Mouse (Mus musculus) liver, embryonic 15.5 days (tissue): ENCODE measurements at regions not wholly inside any gene's neighbourhood (a gene's known extent, or its start where the extent isn't known, plus 50 kb on each side); places are given as distances from the start of the nearest gene placed in this dataset.

Source experiments
- ATAC-seq: fragments of 200-750 bp; cut with Nextera tagmentation; 2 replicates; pipeline ENCODE4 v1.8.0; 2017; ENCODE audit warnings: moderate number of reproducible peaks, mild to moderate bottlenecking, moderate library complexity; ENCODE audit not compliant: insufficient read depth
- H3K27ac ChIP-seq: fragments of 300-500 bp; sonication (generic); replicated peaks from 2 replicates; pipeline ENCODE4 v1.5.1; 2015; ENCODE audit warnings: mild to moderate bottlenecking, inconsistent platforms
- H3K27me3 ChIP-seq: fragments of 300-500 bp; sonication (generic); 2 replicates; pipeline ENCODE4 v1.6.1; 2015; ENCODE audit warnings: mild to moderate bottlenecking, inconsistent platforms
- H3K36me3 ChIP-seq: fragments of 300-500 bp; sonication (generic); replicated peaks from 2 replicates; pipeline ENCODE4 v1.6.1; 2015; ENCODE audit warnings: moderate library complexity, mild to moderate bottlenecking, inconsistent platforms
- H3K4me1 ChIP-seq: fragments of 300-500 bp; sonication (generic); replicated peaks from 2 replicates; pipeline ENCODE4 v1.6.1; 2015; ENCODE audit warnings: inconsistent platforms
- H3K4me2 ChIP-seq: fragments of 300-500 bp; sonication (generic); 2 replicates; pipeline ENCODE4 v1.6.1; 2015; ENCODE audit warnings: moderate library complexity, mild to moderate bottlenecking, inconsistent platforms
- H3K4me3 ChIP-seq: fragments of 300-500 bp; sonication (generic); replicated peaks from 2 replicates; pipeline ENCODE4 v1.5.1; 2015; ENCODE audit warnings: mild to moderate bottlenecking, inconsistent platforms
- H3K9ac ChIP-seq: fragments of 300-500 bp; sonication (generic); 2 replicates; pipeline ENCODE4 v1.6.1; 2015; ENCODE audit warnings: moderate library complexity, mild to moderate bottlenecking, inconsistent platforms
- H3K9me3 ChIP-seq: fragments of 300-500 bp; sonication (generic); replicated peaks from 2 replicates; pipeline ENCODE4 v1.6.1; 2016; ENCODE audit warnings: inconsistent platforms
- WGBS: fragments of 180-500 bp; shearing (Covaris S2); methylation state at CpG from one replicate; pipeline ENCODE4 v1.1.7; 2015; ENCODE audit warnings: mixed read lengths; ENCODE audit not compliant: insufficient replicate concordance; 5-methylcytosine and 5-hydroxymethylcytosine counted together

DNA sequence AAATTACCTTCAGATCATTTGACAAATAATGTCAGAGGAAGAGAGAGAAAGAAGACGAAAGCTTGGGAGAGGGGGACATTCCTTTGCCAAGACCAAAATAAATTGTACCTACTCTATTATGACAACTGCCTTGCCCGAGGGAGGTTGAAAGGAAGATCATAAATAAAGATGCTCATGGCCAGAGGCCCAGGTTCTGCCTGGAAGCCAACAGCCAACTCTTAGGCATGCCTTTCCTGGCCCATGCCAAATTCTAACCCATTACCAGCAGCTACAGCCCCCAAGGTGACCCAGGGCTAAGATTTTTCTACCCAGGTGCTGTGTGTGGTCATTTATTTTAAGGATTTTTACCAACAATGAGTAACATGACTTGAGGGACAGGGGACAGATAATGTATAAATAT is 54.9 kb downstream of the Cbln1 start:
- Histone ChIP-seq H3K4me1 (no peaks in the 10 kb centered on the region), H3K27me3 (no peaks in the 10 kb centered on the region), H3K9ac (no peak overlapping the region), H3K27ac (no peak overlapping the region), H3K36me3 (no peaks in the 10 kb centered on the region), H3K9me3 (no peaks in the 10 kb centered on the region), H3K4me3 (no peak overlapping the region), H3K4me2 (no peak overlapping the region)
- ATAC-seq, result no peak
- 56% methylated on average over 2 of the region's 2 CpGs for WGBS

DNA sequence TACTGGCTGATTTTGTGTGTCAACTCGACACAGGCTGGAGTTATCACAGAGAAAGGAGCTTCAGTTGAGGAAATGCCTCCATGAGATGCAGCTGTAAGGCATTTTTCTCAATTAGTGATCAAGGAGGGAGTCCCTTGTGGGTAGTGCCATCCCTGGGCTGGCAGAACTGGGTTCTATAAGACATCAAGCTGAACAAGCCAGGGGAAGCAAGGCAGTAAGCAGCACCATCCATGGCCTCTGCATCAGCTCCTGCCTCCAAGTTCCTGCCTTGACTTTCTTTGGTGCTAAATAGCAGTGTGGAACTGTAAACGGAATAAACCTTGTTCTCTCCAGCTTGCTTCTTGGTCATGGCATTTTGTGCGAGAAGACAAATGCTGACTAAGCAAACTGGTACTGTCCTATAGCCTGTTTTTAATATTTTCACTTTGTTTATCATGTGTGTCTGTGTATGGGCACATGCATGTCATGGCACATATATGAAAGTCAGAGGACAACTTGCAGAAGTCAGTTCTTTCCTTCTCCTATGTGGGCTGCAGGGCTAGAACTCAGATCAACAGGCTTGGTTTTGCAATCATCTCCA is 57.3 kb downstream of the Cbln1 start:
- WGBS, result 55% methylated on average over 3 of the region's 3 CpGs
- no peaks in the 10 kb centered on the region for H3K27me3 ChIP-seq
- ATAC-seq, result no peak
- no peak overlapping the region for H3K4me3 ChIP-seq
- no peak overlapping the region for H3K9ac ChIP-seq
- H3K27ac ChIP-seq, result no peak overlapping the region
- no peak overlapping the region for H3K4me2 ChIP-seq
- no peaks in the 10 kb centered on the region for H3K9me3 ChIP-seq
- no peaks in the 10 kb centered on the region for H3K36me3 ChIP-seq
- H3K4me1 ChIP-seq, result no peaks in the 10 kb centered on the region

DNA sequence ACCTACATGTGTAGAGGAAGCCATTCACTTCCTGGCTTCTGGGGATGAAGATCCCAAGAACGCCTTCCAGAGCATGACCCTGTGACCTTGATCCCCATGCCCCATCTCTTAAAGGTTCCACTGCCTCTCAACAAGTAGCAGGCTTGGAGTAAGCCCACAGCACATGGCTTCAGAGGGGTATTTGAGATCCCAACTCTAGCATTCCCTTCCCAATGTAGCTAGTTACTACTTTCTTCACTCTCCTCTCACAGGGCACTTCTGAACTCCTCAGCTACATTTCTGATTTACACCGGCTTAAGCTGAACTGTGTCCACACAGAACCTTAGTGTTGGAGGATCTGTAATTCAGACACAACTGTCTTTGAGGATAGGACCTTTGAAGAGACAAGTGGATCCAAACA is 83.4 kb downstream of the Cbln1 start:
- Histone ChIP-seq H3K27me3 (no peaks in the 10 kb centered on the region), H3K36me3 (no peaks in the 10 kb centered on the region), H3K9ac (no peak overlapping the region), H3K9me3 (no peaks in the 10 kb centered on the region), H3K27ac (no peak overlapping the region), H3K4me1 (no peaks in the 10 kb centered on the region), H3K4me2 (no peak overlapping the region), H3K4me3 (no peak overlapping the region)
- ATAC-seq, result no peak
- 44% methylated on average over 2 of the region's 2 CpGs for WGBS

DNA sequence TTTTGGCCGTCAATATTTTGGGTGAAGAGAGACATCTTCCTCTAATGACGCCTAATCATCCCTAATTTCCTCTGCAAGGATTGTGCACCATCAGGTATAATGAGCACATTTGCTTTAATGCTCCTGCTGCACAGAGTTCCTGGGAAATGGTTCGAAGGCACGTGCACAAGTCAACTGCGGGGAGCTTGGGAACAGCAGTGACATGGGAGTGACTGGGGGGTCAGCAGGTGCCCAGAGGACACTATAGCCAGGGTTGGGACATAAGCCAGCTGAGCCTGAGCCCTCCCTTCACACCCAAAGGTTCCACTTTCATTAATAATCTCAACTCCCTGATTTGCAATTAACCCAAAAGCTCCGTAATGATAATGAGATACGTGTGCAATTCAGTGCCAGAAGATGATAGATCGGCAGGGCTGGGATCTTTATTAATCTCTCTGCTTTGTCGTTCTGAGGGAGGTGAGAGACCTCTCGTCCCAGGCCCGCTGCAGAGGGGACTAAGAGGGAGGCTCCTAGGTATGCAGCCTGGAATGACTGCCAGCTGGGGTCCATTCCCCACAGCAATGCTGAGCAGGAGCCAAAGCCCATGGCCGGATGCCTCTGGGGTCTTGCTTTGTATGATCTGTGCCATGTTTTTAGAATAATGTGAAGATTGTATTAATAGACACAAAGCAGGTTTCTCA is 88.7 kb downstream of the Cbln1 start:
- Histone ChIP-seq H3K4me3 (no peak overlapping the region), H3K9ac (no peak overlapping the region), H3K9me3 (no peaks in the 10 kb centered on the region), H3K4me2 (no peak overlapping the region), H3K36me3 (no peaks in the 10 kb centered on the region), H3K4me1 (no peaks in the 10 kb centered on the region), H3K27ac (no peak overlapping the region), H3K27me3 (no peaks in the 10 kb centered on the region)
- WGBS, result 70% methylated on average over 12 of the region's 12 CpGs
- ATAC-seq, result no peak

DNA sequence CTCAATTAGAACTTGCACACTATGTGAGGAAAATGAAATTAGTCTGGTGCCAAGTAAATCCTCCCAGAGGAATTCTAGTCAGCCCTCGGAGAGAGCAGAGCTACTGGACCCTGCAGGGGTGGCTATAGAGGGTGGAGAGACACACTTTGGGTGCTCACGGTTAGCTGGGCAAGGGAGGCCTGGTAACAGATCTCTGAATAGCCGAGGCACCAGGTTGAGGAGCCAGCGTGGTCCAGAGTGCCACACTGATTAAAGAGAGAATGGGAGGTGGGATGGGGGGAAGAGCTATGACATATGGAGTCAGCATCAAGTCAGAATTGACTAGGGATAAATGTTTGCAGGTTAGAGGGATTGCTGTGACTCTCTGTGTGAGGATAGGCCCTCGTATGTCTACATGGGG is 90.1 kb downstream of the Cbln1 start:
- no peaks in the 10 kb centered on the region for H3K9me3 ChIP-seq
- 55% methylated on average over 5 of the region's 5 CpGs for WGBS
- H3K4me1 ChIP-seq, result no peaks in the 10 kb centered on the region
- no peak overlapping the region for H3K4me3 ChIP-seq
- no peak overlapping the region for H3K27ac ChIP-seq
- no peak for ATAC-seq
- H3K9ac ChIP-seq, result no peak overlapping the region
- no peaks in the 10 kb centered on the region for H3K27me3 ChIP-seq
- H3K36me3 ChIP-seq, result no peaks in the 10 kb centered on the region
- H3K4me2 ChIP-seq, result no peak overlapping the region

DNA sequence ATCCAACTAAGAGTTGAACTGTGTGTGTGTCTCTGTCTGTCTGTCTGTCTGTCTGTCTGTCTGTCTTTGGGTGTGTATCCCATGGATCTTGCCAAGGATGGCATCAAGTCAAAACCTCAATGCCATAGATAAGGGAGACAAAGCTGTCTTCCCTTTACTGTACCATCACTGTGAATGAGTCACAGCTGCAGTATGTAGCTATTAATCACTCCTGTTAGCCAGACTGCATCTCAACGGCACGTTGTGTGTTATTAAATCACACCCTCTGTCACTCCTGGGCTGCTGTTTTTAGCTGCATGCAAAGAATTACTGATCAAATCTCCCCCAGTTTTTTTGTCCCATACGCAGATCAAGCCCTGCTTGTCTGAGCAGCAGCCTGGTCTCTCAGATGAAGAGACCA is 91.6 kb downstream of the Cbln1 start:
- ATAC-seq, result no peak
- no peak overlapping the region for H3K9ac ChIP-seq

DNA sequence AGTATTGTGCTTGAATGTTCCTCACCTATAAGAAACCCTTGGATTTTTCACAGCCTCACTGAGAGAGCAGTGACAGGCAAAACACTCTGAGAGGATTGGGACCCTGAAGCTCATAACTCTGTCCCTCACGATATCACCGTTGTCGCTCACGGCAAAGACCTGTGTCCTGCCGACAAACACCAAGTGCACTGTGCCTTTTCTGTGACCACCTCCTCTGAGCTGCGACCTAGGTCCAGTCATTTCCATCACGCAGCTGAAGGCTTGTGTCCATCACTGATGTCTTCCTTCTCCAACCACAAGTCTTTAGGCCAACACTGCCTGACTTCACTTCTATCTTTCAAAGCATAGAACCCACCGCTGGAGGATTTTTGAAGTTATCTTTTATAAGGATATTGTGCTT is 93.1 kb downstream of the Cbln1 start:
- no peak overlapping the region for H3K4me2 ChIP-seq
- no peak overlapping the region for H3K4me3 ChIP-seq
- H3K36me3 ChIP-seq, result no peaks in the 10 kb centered on the region
- no peak for ATAC-seq
- H3K4me1 ChIP-seq, result no peaks in the 10 kb centered on the region
- H3K9ac ChIP-seq, result no peak overlapping the region
- no peaks in the 10 kb centered on the region for H3K27me3 ChIP-seq
- H3K9me3 ChIP-seq, result no peaks in the 10 kb centered on the region
- no peak overlapping the region for H3K27ac ChIP-seq
- 70% methylated on average over 8 of the region's 8 CpGs for WGBS

More for the DNA sequence above, 91.6 kb downstream of the Cbln1 start:
- 40% methylated on average over 3 of the region's 3 CpGs for WGBS
- no peaks in the 10 kb centered on the region for H3K4me1 ChIP-seq
- H3K27ac ChIP-seq, result no peak overlapping the region
- no peaks in the 10 kb centered on the region for H3K36me3 ChIP-seq
- H3K27me3 ChIP-seq, result no peaks in the 10 kb centered on the region
- no peak overlapping the region for H3K4me2 ChIP-seq
- no peaks in the 10 kb centered on the region for H3K9me3 ChIP-seq
- no peak overlapping the region for H3K4me3 ChIP-seq

DNA sequence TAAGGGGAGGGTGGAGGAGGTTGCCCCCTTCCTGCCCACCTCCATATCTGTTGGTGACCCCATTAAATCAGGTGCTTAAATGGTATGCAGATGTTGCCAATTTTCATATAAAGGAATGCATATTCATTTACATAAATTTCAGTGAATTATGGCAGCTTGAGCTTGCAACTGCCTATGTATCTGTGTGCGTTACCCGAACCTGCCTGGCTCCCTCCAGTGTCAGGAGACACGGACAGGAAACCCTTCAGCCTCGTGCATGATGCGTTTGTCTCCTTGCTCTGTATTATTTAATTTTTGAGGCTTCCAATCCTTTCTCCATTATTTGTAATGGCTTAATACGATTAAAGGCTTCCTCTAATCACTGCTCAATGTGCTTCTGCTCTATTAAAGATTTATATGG is 98.4 kb downstream of the Cbln1 start:
- H3K4me3 ChIP-seq, result no peak overlapping the region
- no peaks in the 10 kb centered on the region for H3K27me3 ChIP-seq
- no peaks in the 10 kb centered on the region for H3K36me3 ChIP-seq
- H3K9me3 ChIP-seq, result no peaks in the 10 kb centered on the region
- H3K27ac ChIP-seq, result no peak overlapping the region
- H3K9ac ChIP-seq, result no peak overlapping the region
- H3K4me2 ChIP-seq, result no peak overlapping the region
- WGBS, result 49% methylated on average over 6 of the region's 6 CpGs
- H3K4me1 ChIP-seq, result no peaks in the 10 kb centered on the region
- ATAC-seq, result no peak

DNA sequence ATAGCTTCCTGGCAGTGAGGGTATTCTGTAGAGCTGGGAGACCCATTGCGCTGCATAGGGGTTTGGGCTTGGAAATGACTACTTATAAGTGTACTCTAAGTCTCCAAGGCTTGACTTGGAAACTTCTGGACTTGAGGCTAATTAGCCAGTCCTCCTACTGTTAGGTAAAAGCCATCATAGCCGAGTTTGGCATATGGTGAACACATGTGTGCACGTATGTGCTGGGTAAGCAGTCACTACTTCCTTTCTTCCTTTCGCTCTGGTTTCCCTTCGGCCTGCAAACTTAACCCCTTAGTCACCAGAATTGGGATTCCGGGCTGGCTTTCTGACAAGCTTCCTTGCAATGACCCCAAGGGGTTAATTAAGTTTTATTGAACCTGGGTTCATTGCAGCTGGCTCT is 98.9 kb downstream of the Cbln1 start:
- Histone ChIP-seq H3K36me3 (no peaks in the 10 kb centered on the region), H3K9me3 (no peaks in the 10 kb centered on the region), H3K9ac (no peak overlapping the region), H3K4me2 (no peak overlapping the region), H3K27ac (no peak overlapping the region), H3K4me1 (no peaks in the 10 kb centered on the region), H3K4me3 (no peak overlapping the region), H3K27me3 (no peaks in the 10 kb centered on the region)
- WGBS, result 24% methylated on average over 6 of the region's 6 CpGs
- ATAC-seq, result no peak

DNA sequence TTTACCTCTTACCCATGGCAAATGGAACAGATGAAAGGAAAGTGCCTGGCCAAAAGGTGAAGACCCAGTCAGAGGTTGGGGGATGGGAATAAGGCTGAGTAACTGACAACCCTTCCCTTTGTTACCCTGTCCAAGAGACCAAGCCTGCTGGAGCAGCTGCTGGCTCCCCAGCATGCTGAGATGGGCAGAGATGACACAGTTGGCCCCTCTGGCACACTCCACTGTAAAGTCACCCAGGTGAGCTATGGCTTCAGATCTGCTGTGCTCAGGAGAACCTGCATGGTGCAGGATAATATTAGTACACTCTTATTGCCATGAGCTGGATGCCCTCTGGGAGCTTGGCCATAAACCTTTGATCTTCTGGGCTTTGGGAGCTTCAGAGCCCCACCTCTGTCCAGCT is 100.3 kb downstream of the Cbln1 start:
- no peaks in the 10 kb centered on the region for H3K4me1 ChIP-seq
- H3K27me3 ChIP-seq, result no peaks in the 10 kb centered on the region
- H3K27ac ChIP-seq, result no peak overlapping the region
- no peak overlapping the region for H3K4me3 ChIP-seq
- no peaks in the 10 kb centered on the region for H3K9me3 ChIP-seq
- no peaks in the 10 kb centered on the region for H3K36me3 ChIP-seq
- no peak overlapping the region for H3K4me2 ChIP-seq
- no peak for ATAC-seq
- no peak overlapping the region for H3K9ac ChIP-seq

DNA sequence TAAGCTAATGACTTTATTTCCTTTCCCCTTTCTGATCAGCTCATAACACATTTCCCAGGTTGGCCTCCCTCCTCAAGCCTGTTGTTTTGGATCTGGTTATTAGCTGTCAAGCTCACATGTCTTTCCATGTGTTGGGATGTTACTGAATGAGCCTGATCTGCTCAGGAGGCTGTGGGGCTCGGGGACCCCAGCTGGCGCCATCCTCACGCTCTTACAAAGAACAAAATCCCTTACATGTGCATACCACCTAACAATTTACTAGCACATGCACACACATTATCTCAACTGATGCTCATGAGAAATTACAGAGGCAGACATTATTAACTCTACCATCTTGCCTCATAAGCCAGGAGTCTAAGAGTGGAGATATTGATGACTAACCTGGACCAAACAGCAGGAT is 102.2 kb downstream of the Cbln1 start:
- ATAC-seq, result no peak

DNA sequence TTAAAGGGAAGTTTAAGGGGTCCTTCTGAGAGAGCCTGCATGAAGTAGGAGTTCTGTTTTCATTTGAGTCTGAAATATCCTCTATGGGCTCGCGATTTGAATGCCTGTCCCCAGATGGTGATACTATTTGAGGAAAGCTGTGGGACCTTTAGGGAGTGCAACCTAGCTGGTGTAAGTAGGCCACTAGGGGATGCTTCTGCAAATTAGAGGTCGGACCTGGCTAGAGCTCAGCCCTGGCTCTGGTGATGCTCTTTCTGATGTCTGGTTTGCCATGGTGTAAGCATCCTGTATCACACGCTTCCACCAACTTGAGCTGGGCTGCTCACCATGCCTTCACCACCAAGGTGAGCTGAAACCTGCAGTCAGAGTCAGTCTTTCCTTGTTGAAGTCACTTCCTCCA is 121.9 kb downstream of the Cbln1 start:
- no peak overlapping the region for H3K27ac ChIP-seq
- H3K9ac ChIP-seq, result no peak overlapping the region
- WGBS, result 50% methylated on average over 4 of the region's 4 CpGs
- H3K4me3 ChIP-seq, result no peak overlapping the region
- H3K27me3 ChIP-seq, result no peaks in the 10 kb centered on the region
- H3K4me2 ChIP-seq, result no peak overlapping the region
- H3K36me3 ChIP-seq, result no peaks in the 10 kb centered on the region
- H3K4me1 ChIP-seq, result no peaks in the 10 kb centered on the region
- ATAC-seq, result no peak
- no peaks in the 10 kb centered on the region for H3K9me3 ChIP-seq

More for the DNA sequence above, 102.2 kb downstream of the Cbln1 start:
- Histone ChIP-seq H3K4me2 (no peak overlapping the region), H3K9me3 (no peaks in the 10 kb centered on the region), H3K9ac (no peak overlapping the region), H3K27ac (no peak overlapping the region), H3K4me1 (no peaks in the 10 kb centered on the region), H3K27me3 (no peaks in the 10 kb centered on the region), H3K4me3 (no peak overlapping the region), H3K36me3 (no peaks in the 10 kb centered on the region)
- 54% methylated on average over 3 of the region's 3 CpGs for WGBS
